Mouse (Mus musculus) frontal cortex, postnatal 36 days (tissue): Measurements from ENCODE around the gene Zfp36l2.
A peak's percentile ranks its signal among the peaks of the same experiment; 100 is the strongest.

ENCODE experiments used
- DNase-seq, 2 experiments: peaks; one replicate each; pipeline ENCODE4 v3.0.0; 2022; ENCODE audit warnings: low spot score in 2 of 2

Gene Zfp36l2

DNA sequence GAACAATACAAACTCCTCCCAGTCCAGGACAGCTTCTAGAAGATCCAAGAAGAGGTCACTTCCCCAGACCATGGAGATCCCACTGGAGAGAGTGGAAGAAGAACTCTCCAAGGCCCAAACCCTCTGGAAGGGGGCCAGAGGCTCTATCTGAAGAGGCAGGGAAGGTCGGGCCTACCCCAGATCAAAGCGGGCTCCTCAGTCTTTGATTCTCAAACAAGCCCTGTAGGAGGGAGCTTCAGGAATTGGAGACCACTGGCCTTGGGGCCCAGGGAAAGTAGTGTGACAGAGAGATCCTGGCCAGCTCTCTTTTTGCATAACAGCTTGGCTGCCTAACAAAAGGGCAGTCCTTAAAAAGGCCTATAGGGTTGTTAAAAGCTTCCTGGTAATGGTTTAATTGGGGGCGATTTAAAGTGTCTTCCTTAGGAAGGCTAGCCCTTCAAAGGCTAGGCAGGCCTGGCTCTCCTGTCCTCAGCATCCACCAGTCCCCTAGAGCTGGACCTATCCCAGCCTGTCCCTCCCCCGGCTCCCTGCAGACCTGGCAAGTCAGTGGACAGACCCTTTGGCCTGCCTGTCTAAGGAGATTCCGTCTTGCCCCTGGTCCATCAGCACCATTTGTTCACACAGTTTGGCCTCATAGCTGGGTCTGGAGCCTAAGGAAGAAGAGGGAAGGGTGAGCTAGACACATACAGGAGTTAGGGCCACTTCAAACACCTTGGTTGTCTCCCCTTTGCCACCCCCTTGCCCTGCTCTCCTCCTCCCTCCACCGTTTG lies 35.4 kb downstream of the Zfp36l2 start:
- DNase-seq = no peak

DNA sequence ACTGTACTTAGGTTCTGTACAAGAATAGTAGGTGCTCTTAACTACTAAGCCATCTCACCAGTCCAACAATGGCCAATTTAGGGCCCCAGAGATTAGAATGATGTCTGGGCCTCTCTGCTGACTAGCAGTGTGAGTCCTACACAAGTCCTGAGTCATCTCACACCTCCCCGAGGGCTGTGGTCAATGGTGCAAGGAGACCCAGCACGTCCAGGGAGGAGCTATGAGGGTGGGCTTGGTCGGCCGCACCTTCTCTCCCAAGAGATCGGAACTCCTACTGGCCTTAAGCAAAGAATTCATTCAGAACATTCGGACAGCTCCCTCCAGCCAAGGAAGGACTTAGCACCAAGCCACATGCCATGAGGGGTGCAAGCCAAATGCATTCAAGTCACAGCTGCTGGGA lies 36.4 kb downstream of the Zfp36l2 start:
- DNase-seq = no peak

DNA sequence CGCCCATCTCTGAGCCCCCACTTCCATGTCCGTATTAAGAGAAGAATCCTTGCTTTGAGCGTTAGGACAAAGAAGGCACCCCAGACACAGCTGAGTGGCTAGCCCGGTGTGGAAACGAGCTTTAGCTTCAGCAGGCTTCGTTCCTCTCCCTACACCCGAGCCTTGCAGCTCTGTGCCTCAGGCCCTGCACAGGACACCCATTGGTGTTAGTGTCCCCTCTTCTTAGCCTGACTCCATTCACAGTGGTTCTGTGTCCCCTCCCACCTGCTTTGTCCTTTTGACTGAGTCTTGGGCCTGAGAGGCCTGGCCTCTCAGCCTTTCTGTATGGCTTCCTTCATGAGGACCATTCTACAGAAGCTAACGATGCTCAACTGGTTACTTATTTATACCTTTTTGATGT lies 37.5 kb downstream of the Zfp36l2 start:
- DNase-seq = no peak

DNA sequence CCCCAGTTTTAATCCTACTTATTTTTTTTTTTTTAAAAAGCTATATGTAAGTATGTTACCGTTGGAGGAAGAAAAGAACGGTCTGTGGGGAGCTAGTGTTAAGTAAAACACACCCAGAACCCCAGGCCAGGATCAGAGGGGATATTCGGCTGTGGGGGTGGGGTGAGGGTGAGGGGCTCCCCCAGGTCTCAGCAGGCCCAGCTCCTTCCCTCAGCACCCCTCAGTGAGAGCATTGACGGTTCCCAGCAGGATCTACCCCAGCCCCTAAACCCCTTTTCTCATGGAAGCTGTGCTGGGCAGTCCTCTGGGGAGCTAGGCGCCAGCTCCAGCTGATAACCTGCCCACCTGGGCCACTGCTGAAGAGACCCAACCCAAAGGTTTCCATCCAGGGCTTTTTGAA lies 38.2 kb downstream of the Zfp36l2 start:
- DNase-seq = no peak

GRCm38 (mm10) chr17:84148499-84149484 lies 39.0 kb downstream of the Zfp36l2 start:
- DNase-seq = peak; percentile 72 to 74

GRCm38 (mm10) chr17:84147183-84148108 lies 40.3 kb downstream of the Zfp36l2 start:
- DNase-seq = no peak

DNA sequence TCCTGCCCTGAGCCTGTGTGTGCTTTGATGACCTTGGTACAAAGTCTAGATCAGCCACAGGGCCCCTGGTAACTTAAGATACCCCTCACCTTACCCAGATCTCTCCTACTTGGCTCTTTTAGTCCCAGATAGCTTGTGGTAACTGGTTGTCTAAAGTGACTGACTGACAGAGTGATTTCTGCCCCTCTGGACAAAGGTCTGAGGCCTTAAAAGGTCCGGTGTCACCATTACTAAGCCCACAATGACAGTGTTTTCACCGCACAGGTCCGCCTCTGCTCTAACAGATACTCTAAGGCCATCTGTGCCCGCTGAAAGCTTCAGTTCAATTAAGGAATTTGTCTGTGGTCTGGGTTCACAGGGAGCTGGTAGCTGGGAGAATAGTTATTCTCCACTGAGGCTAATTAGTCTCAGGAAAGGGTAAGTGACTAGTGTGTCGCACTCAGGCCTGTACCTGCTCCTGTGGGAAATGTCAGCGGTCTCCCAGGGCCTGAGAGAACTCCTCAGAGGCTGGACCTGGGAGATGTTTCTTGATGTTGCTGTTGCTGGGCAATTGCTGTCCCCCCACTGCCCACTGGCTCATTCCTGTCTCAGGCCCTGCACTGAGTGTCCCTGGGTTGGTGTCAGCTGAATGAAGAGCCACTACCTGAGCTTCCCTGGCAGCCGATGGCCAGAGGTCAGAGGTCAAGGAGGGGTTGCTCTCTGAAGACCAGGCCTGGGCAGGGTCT lies 41.1 kb downstream of the Zfp36l2 start:
- DNase-seq = no peak

DNA sequence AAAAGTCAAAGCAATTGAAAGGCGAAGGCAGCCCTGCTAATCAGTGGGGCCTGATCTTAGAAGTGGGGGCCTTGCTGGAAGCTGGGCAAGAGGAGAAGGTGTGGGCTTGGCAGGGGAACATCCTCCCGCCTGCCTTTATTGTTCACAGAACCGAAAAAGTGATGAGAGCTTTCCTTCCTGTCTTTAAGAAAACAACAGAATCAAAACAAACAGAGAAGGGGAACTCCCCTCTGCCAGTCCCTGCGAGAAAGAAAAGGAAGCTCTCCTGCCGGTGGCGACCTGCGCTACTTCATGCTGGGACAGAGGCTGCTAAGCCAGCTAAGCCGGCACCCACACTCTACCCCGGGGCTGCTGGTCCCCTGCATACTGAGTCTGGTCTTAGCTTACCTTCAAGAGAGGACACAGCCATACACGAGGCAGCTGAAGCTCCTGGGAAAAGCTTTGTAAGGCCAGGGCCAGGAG lies 41.9 kb downstream of the Zfp36l2 start:
- DNase-seq = no peak

GRCm38 (mm10) chr17:84144762-84145599 lies 42.8 kb downstream of the Zfp36l2 start:
- no peak for DNase-seq

GRCm38 (mm10) chr17:84144130-84144529 lies 43.6 kb downstream of the Zfp36l2 start:
- no peak for DNase-seq

DNA sequence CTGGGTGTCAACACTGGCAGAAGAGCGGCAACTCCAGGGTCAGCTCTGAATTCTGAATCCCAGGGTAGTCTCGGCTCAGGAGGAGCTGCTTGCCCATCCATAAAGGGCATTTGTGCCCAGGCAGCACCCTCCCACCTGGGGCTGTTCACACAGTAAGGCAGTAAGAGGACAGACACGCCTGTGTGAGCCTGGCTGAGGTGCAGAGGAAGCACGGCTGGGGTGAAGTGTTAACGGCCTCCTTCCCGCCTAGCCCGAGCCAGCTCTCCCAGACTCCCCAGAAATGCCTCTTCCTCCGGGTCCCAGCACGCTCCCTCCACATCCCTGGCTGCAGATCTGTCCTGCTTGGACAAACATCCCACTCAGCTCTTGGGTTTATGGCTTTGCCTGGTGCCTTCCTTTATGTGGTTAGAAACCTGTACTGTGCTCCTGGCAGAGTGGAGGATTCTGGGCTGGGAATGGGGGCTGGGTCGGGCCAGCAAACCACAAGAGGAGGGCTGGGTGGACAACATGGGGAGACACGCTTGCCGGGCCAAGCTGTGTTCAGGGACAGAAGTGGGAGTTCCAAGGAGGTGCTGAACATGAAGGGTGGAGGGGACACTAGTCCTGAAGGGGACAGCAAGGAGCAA lies 44.4 kb downstream of the Zfp36l2 start:
- DNase-seq = no peak

- no peak for DNase-seq
Measured at GRCm38 (mm10) chr17:84141691-84142090, 46.1 kb downstream of the Zfp36l2 start.

DNA sequence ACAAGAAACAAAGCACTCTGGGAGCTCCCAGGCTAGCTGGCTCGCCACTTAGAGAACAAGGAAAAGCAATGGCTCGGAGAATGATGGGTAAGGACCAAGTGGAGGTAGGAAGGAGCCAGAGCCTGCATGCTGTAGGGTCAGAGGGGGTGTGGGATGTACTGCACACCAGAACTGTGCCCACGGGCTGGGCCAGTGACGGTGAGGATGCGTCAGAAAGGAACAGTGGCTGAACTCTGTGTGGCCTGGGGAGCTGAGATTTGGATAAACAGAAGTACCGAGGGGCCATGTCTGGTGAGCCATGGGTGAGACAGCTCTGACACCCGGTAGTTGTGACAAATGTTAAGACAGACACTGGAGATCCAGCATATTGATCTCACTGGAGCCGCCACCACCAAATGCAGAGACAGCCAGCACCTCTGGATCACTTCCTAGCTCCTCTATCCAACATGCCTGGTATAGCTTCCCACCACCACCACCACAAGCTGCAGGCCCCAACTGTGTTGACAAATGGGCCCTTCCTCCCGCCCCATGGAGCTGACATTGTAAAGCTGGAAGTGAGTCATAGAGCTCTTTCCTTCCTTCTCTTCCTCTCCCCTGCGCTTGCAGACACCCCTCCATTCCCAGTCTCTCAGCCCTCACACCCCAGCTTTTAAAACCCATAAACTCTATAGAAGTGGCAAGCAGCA lies 46.8 kb downstream of the Zfp36l2 start:
- DNase-seq = no peak

DNA sequence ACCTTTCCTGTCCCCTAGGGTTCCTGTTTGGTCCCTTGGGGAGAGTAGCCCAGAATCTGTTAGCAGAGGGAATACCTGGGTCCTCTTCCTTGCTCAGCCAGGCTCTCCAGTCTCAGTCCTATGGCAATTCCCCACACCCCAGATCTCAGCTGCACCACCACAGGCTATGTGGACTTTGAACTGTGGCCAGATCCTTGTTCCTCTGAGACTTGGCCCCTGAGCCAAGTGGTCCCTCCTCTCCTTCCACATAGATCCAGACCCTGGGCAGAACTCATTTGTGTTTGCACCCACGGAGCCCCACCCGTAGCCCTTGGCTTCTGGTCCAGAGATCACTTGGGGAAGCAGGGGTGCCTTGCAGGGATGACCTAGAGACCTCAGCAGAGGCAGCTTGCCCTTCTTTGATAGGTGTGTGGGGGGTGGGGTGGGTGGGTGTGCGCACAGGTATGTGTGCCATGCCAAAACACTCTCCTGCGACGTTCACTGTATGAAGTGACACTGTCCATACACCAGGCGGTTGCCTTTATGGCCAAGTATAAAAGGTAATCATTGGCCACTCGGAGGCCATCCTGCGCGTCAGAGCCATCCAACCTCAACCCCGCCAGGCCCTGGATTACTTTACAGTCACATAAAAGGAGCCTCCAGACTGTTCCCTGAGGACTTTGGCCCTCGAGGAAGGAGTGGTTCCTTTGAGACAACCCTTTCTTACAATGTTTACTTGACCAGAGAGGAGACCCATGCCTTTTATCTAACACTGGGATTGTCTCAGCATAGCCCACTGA lies 50.2 kb downstream of the Zfp36l2 start:
- no peak for DNase-seq

- DNase-seq = no peak
Measured at GRCm38 (mm10) chr17:84136669-84137392, 50.9 kb downstream of the Zfp36l2 start.

GRCm38 (mm10) chr17:84136217-84136616 lies 51.5 kb downstream of the Zfp36l2 start:
- no peak for DNase-seq

- DNase-seq = no peak
Measured at GRCm38 (mm10) chr17:84135243-84135642, 52.5 kb downstream of the Zfp36l2 start.
